In the genomic region with DNA sequence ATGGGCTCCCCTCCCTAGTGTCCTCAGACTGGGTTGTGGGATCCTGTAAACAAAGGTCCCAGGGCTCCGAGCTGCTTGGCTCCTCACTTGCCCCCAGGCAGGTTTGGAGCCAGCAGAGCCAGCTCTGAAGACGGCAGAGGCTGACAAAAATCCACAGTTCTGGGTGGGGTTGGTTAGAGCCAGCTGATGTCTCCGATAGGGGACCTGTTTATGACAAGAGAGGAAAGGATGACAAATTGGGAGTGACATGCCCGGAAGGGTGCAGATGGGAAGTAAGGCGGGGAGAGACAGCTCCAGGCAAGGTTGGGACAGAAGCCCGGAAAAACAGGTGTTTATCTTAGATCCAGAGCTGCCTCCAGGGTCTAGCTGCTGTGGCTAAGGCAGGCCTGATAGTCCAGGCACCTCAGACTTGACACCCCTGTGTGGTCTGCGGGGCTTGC, we compare ENCODE assay signal across 8 mouse cellular contexts. TPM values are rescaled to one million over a fixed set of nuclear protein-coding genes. Genes with fewer than 3 reads are reported as not detected.
DNase-seq lines count a peak whose midpoint lies in the region.

No protein-coding gene starts in this region.

- no peak overlapping the region for H3K4me3 ChIP-seq in brown adipose tissue, adult 24 weeks (ENCODE audit: insufficient read depth, low read depth, low read length)

- H3K27ac ChIP-seq in brown adipose tissue, adult 24 weeks (replicated peaks; ENCODE audit: low read depth, low read length): peak overlapping the region; percentile 97

- intact Hi-C loops in gastrocnemius, postnatal 14 days (cut with DNase I; ENCODE audit: low total_unique reads): no loop called here

- DNase-seq in gastrocnemius, postnatal 14 days: peak; percentile 43
- no peak for DNase-seq in gastrocnemius, postnatal 4 days (ENCODE audit: low spot score in 2 of 2)
- DNase-seq in heart, postnatal 4 days: peak; percentile 53
- peak; percentile 83 for DNase-seq in lung, postnatal 10 days
- DNase-seq in thymus, postnatal 25 days: no peak
- DNase-seq in adrenal gland, postnatal 10 days: no peak
- no peak for DNase-seq in adipocyte (ENCODE audit: low spot score)

- peaks cover 79% of the 10 kb centered on the region for H3K4me1 ChIP-seq in brown adipose tissue, adult 24 weeks (ENCODE audit: control insufficient read depth, insufficient read depth, insufficient read length, low read length)

RNA-seq across cellular contexts. Expression of a gene that starts 5.8 kb away (rescaled TPM):
- total RNA-seq in gastrocnemius, postnatal 14 days (2021): 1 to 10 TPM; 3.4 to 3.9 TPM
- 1 to 10 TPM; 6.9 to 7.7 TPM for total RNA-seq in gastrocnemius, postnatal 4 days (2021)
- polyA plus RNA-seq in brown adipose tissue, adult 24 weeks (2012; ENCODE audit: insufficient read depth, insufficient read length, missing spikeins): 2.5 and 2.8 TPM in 2 replicates
- 1 to 10 TPM; 8.2 to 10.0 TPM for total RNA-seq in heart, postnatal 4 days (2021)
- 10 to 100 TPM; 10.3 to 11.6 TPM for total RNA-seq in adrenal gland, postnatal 10 days (2021)

RNA-seq across cellular contexts. Expression of a gene that starts 23.9 kb away (rescaled TPM):
- 10 to 100 TPM; 40.5 to 50.8 TPM for total RNA-seq in gastrocnemius, postnatal 14 days (2021)
- total RNA-seq in gastrocnemius, postnatal 4 days (2021): 10 to 100 TPM; 91.3 to 93.9 TPM
- 39.6 and 42.8 TPM in 2 replicates for polyA plus RNA-seq in brown adipose tissue, adult 24 weeks (2012; ENCODE audit: insufficient read depth, insufficient read length, missing spikeins)
- total RNA-seq in heart, postnatal 4 days (2021): 100 to 1,000 TPM in 1 of 2 experiments, 10 to 100 TPM in 1; 97.8 to 114 TPM
- total RNA-seq in adrenal gland, postnatal 10 days (2021): 100 to 1,000 TPM; 104 to 106 TPM

RNA-seq across cellular contexts. Expression of a gene that starts 34.4 kb away (rescaled TPM):
- 10 to 100 TPM; 10.1 to 11.4 TPM for total RNA-seq in gastrocnemius, postnatal 14 days (2021)
- total RNA-seq in gastrocnemius, postnatal 4 days (2021): 10 to 100 TPM; 23.6 to 24.5 TPM
- polyA plus RNA-seq in brown adipose tissue, adult 24 weeks (2012; ENCODE audit: insufficient read depth, insufficient read length, missing spikeins): 13.9 and 22.2 TPM in 2 replicates
- total RNA-seq in heart, postnatal 4 days (2021): 10 to 100 TPM; 16.6 to 18.5 TPM
- 10 to 100 TPM; 37.1 to 38.7 TPM for total RNA-seq in adrenal gland, postnatal 10 days (2021)

RNA-seq across cellular contexts. Expression of a gene that starts 40.5 kb away (rescaled TPM):
- 10 to 100 TPM in 1 of 2 experiments, 1 to 10 TPM in 1; 9.5 to 14.4 TPM for total RNA-seq in gastrocnemius, postnatal 14 days (2021)
- 10 to 100 TPM; 18.4 to 21.4 TPM for total RNA-seq in gastrocnemius, postnatal 4 days (2021)
- polyA plus RNA-seq in brown adipose tissue, adult 24 weeks (2012; ENCODE audit: insufficient read depth, insufficient read length, missing spikeins): 7.9 and 14.0 TPM in 2 replicates
- 10 to 100 TPM; 37.5 to 42.8 TPM for total RNA-seq in heart, postnatal 4 days (2021)
- 10 to 100 TPM; 35.9 to 54.6 TPM for total RNA-seq in adrenal gland, postnatal 10 days (2021)

RNA-seq across cellular contexts. Expression of a gene that starts 59.0 kb away (rescaled TPM):
- total RNA-seq in gastrocnemius, postnatal 14 days (2021): 10 to 100 TPM; 12.7 to 14.6 TPM
- 10 to 100 TPM; 15.5 to 16.7 TPM for total RNA-seq in gastrocnemius, postnatal 4 days (2021)
- 9.6 and 9.9 TPM in 2 replicates for polyA plus RNA-seq in brown adipose tissue, adult 24 weeks (2012; ENCODE audit: insufficient read depth, insufficient read length, missing spikeins)
- total RNA-seq in heart, postnatal 4 days (2021): 10 to 100 TPM; 15.9 to 16.2 TPM
- total RNA-seq in adrenal gland, postnatal 10 days (2021): 10 to 100 TPM; 25.0 to 30.2 TPM

Comparison
In these comparisons a context has a peak if more than half of its experiments do, and no peak if none do; other contexts are left out.
1. DNase-seq: peak in gastrocnemius, postnatal 14 days (single experiment), heart, postnatal 4 days (single experiment) and lung, postnatal 10 days (single experiment); none in gastrocnemius, postnatal 4 days (0 of 2), thymus, postnatal 25 days (single experiment), adrenal gland, postnatal 10 days (single experiment) and adipocyte (single experiment).